Mouse (Mus musculus): ENCODE results near the gene Scarb2.
A peak's percentile ranks its signal among the peaks of the same experiment; 100 is the strongest.

The Scarb2 gene

DNA sequence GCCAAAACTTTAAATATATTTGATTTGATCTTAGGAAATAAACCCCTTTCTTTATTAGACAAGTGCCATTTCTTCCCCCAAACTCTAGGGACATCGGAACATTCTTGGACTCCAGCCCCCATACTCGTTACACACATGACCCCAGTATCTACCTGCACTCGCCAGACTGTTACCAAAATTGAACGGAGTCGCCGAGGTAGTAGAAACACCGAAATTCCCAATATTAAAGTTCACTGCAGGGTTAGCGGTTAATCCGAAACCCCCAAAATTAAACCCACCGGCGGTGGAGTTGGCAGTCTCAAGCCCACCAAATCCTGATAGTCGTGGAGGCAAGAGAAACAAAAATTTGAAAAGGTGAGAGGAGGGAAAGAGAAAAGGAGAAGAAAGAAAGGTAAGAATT is 72.6 kb downstream of the Scarb2 start:
- DNase-seq, result no peak

DNA sequence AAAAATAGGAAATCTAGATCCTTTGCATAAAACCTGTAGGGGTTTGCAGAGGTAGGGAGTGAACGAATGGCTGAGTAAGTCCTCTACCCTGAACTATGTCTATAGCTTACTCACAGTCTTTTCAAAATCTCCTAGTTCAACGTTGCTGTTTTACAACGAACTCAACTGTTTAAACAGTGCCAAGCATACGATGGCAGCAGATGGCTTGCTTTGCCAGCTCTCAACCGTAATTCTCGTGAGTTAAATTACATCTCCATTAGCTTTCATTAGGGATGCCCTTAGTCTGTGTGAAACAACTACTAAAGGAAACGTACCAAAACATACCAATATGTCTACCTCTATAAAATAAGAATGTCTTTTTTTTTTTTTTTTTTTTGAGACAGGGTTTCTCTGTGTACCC is 75.0 kb downstream of the Scarb2 start:
- DNase-seq, result no peak

DNA sequence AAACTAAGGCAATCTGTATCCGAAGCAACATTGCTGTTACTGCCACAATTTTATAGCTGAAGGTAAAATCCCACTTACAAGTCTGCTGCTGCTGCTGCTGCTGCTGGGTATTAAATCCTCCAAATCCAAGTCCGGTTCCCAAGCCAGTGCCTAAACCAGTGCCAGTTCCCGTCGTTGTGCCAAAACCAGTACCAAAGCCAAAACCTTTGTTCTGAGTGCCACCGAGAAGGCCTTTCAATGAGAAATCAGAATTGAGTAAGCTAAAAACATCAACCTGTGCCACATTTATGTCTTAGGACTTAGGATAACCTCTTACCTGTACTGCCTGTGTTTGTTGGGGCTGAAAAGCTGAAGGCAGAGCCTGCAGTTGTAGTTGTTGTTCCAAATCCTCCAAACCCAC is 75.9 kb downstream of the Scarb2 start:
- DNase-seq, result no peak

DNA sequence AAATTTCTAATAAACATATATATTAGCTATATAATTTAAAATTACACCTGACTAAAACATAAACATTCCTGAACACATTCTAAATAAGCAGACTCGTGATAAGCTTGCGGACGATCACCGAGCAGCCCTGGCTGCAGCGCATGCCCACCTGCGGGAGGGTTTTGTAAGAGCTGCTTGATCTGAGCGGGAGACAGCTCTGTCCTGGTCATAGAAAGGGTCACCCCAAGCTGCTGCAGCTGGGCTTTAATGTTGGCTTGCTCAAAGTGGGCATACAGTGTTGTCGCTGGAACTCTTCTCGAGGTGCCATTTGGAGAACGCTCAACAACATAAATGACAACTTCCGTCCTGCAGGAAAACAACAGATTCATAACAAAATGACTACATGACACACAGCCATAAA is 82.5 kb downstream of the Scarb2 start:
- DNase-seq, result no peak

DNA sequence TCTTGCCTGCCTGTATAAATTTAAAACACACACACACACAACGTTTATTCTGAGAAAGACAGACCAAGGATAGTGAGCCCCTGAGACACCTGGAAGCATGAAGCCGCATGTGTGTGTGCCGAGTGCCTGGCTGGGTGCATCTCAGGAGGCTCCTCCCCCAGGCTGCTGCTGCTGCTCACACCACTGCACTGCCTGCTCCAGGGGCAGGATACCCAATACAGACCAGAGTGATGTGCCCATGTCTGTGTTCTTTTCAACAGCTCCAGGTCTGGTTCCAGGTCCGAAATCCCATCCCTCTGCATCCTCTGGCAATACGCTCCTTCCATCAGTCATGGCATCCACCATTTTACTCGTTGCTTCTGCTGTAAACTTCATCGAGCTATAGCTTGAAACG is 92.7 kb downstream of the Scarb2 start:
- DNase-seq, result no peak

DNA sequence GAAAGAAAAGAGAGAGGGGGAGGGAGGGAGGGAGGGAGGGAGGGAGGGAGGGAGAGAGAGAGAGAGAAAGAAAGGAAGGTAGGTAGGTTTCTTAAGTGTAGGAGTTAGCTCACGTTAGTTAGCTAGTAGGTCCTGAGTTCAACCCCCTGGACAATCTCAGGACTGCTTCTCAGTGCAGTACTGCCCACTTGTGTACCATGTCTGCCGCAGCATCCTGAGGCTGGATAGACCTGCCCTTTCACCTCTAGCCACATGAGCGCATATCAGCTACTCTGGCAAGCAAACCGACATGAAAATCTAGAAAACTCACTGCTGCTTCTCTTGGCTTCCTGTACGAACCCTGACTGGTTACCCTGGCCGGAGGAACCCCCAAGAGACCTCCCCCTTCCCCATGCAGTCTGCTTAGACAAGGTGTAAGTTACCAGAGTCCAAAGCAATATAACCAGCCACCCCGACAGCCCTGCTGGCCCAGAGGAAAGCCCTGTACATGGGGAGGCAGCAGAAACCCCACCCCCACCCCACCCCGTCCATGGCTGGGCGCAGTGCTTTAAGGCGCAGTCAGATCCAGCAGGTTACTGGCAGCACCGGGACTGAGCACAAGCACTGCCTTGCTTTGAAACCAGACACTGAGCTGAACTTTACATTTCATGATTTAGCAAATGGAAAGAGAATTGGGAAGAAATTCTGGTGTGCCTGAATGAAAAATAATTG is 93.2 kb downstream of the Scarb2 start:
- no peak for DNase-seq

DNA sequence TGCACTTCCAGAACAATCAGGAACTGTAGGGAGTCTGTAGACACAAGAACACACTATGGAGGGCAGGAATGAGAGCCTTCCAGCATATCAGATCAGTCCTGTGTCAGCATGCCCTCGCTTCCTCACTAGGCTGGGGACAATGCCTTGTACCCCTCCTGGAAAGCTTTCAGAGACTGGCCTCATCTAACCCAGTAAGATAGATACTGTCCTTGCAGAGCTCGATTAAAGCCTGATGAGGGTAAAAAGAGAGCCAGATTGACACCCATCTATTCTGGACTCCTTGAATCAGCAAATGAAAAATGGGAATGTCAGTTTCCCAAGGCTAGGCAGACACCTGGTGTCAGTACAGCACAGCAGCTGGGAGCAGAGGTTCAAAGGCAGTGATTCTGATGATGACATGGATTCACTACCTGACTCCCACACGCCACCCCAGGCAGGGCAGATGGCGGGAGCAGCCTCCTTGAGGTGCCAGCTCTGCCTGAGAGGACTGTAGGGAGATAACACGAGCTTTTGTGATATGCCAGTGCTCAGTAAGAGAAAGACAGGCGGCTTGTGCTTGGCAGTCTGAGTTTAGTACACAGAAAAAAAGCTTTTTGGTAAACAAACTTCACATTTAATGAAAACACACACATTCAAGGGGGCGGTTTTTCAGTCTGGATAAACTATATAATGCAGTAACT is 95.0 kb downstream of the Scarb2 start:
- no peak for DNase-seq

DNA sequence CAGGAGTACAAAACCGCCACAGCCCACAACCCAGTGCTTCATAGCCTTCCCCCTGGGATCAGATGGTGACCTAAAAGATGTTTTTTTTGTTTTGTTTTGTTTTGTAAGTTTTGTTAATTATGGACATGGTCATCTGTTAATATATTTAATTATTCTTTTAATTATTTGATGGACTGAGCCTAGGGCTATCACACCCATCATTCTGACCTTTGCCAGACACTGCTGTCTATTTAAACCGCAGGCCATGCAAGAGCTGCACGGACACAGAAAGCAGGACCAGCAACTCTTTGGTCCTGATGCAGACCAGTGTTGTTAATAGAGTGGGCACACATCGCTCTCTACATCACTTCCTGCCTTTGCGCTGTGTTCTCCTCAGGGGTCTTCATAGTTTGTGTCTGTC is 96.1 kb downstream of the Scarb2 start:
- no peak for DNase-seq

DNA sequence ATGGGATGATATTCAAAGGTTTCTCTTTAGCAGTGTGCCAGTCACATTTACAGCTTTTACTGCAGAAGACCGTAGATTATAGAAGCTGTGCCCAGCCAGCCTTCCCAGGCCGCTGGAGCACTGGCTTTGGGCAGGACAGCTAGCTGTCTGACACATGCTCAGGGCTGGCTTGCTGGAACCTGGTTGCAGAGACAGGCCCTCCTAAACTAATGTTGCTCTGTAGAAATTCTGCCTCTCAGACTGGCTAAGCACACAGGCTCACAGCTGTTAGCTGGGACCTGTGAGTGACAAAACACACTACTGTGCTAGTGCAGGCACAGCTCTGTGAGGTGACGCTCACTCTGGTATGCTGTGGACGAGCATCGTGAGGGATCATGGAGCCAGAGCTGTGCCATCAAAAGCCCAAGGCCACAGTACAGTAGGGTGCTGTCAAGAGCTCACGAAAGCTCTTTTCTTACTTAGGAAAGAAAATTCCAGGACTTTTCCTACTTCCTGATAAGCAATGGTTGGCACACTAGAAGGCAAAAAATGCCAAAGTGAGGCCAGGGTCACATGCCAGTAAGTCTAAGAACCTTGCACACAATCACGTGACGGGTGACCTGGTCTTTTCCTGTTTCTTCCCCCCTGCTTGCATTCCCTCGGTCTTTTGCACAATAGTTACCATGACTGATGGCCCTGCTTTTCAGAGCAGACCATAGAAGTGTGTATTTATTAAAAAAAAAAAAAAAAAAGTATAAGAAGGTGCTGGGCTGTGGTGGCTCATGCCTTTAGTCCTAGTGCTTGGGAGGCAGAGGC is 97.1 kb downstream of the Scarb2 start:
- DNase-seq, result no peak

DNA sequence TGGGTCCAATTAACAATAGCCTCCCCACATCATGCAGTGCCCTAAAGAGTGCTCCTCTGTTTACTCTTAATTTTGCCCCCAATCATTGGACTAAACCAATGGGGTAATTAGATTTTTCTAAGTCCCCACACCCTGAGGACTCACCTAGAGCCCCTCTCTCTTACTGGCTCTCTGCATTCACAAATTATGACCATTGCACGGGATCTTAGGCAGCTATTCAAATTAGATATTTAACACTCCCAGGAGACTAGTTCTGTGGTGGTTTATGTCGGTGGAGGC is 102.3 kb downstream of the Scarb2 start:
- DNase-seq, result no peak

DNA sequence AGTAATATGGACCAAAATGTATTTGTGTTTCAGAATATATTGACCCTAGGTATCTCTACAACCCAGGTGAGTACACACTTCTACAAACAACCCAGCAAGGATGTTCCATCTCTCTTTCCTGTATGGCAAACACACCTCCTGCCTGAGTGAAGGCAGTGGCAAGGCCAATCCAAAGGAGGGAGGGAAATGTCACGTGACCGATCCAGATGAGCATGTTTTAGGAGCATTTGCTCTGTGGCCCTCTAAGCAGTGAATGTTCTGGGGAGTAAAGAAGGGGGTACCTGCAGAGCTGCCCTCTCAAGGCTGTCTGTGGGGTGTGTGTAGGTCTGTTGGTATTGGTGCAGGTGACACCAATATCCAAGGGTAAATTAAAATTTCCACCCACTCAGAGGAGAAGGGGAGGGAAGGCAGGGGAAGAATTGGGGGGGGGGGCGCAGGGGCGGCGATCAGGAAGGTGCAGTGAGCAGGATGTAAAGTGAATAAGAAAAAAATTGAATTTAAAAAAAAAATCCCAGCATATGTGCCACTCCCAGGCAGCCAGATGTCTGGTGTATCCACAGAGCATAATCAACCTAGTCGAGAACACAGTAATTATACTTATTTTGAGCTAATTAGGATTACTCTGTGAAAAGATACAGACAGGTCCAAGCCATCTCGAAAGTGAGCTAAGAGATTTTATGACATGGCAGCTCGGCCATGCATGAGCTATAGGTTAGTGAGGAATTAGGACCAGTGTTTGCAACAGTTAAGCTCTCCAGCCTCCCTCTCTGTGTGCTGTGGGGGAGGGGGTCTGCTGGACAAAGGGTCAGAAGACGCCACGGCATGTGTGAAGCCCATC is 102.9 kb downstream of the Scarb2 start:
- no peak for DNase-seq

DNA sequence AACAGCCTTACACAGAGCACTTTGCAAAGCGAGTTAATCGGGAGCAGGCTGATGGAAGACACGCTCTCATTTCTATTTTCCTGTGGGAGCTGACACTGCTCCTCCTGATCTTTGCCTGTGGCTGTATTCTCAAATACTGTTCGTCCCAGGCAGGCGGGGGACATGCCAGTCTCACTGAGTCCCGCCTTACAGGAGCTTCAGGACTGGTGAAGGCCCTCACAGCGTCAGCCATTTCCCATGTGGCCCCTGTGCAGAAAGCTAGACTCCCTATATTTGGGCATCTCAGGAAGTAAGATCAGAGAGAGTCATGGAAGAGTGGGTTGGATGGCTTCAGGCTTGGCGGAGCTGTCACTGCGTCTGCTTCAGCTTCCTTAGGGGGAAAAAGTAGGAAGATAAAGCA is 103.8 kb downstream of the Scarb2 start:
- DNase-seq, result no peak

DNA sequence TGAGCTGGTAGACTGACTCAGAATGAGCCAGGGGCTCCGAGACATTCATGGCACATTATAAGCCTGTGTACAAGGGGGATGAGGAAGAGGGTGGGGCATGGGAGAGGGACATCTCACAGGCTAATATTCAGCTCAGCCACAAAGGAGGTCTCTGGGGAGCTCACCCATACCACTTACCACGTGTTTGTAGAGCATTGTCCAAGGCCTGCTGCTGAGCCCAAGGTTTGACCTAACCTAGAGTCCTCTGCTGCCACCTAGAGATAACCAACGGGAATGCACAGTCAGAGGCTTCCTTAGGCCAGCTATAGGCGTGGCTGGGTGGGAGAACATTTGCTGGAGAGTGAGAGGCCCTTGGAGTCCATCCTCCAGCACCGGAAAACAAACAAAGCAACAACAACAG is 108.5 kb downstream of the Scarb2 start:
- DNase-seq, result peak; percentile 87

DNA sequence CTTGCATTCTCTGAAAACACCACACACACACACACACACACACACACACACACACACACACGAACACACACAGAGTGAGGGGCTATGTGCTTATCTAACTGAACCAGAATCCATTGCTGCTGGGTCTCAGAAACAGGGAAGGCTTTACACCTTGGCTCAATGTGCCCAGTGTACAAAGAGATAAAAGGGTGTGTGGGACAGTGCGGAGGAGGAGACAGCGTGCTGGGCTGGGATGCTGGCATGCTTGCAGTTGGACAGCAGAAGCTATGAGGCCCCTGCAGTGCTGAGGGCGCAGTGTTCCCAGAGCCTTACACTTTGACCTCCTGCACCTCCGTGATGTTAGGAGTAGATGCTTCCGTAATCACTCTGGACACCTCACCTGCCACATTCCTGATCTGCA is 110.2 kb downstream of the Scarb2 start:
- DNase-seq, result peak; percentile 71

DNA sequence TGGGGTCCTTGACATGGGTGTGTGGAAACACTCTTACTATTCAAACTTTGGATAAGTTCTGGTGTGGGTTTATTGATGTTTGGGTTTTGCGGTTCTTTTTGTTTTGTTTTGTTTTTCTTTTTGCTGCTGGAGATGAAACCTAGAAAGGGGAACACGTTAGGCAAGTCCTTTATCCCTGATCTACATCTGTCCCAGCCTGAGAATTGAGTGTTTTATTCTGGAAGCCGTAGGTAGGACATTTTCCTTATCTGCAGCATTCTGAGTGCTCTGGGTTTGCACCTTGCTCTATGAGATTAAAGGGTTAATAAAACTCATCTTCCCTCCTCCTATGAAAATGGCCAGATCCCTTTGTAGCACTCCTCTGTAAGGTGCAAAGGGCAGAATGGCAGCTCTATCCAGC is 110.9 kb downstream of the Scarb2 start:
- no peak for DNase-seq

DNA sequence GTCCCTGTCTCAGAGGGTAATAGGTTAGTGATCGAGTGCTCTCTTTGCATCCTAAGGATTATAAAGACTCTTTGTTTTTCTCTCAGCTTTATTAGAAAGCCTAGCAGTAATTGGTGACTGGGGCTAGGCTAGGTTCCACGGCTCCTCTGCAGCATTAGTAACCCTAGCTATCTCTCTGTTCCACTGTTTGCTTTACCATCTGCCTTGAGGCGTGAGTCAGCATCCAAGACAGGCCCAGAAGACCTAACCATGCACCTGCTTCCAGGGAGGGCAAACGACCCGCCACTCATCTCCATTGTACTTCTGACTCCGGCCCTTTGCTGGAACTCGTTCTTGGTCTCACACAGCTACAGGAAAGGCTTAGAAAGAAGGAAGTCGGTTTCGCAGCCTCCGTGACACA is 112.8 kb downstream of the Scarb2 start:
- DNase-seq, result peak; percentile 45

DNA sequence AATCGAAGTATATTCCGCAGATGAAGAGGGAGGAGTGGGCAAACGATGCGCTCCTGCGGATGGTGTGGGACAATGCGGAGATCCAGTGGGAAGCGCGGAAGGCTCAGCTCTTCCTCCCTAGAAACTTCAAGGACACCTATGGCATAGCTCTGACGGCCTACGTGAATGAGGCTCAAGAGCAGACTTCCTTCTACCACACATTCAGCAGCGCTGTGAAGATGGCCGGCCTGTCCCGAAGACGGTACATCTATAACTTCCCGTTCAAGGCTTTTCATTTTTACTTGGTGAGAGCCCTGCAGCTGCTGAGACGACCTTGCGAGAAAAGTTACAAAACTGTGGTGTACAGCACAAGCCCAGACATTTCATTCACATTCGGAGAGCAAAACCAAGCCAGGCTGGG is 114.1 kb downstream of the Scarb2 start:
- DNase-seq, result no peak
